Mouse (Mus musculus) stomach, postnatal 0 days (tissue): ENCODE results near the gene Zfp82. TPM values are rescaled to one million over a fixed set of nuclear protein-coding genes. Genes with fewer than 3 reads are reported as not detected.

Experiments
- ATAC-seq: fragments of 200-750 bp; cut with Nextera tagmentation; 2 replicates; pipeline ENCODE4 v1.8.0; 2017; ENCODE audit not compliant: low FRiP score, low TSS enrichment
- DNase-seq: peaks from one replicate; pipeline ENCODE4 v3.0.0-alpha.2; 2016; ENCODE audit warnings: low spot score
- H3K27ac ChIP-seq: fragments of 300-500 bp; sonication (generic); replicated peaks from 2 replicates; pipeline ENCODE4 v1.5.1; 2014; ENCODE audit warnings: mild to moderate bottlenecking, control low read depth
- H3K27me3 ChIP-seq: fragments of 300-500 bp; sonication (generic); 2 replicates; pipeline ENCODE4 v1.6.1; 2014; ENCODE audit warnings: low read length; ENCODE audit not compliant: control insufficient read depth, insufficient read depth
- H3K36me3 ChIP-seq: fragments of 300-500 bp; sonication (generic); 2 replicates; pipeline ENCODE4 v1.6.1; 2014; ENCODE audit warnings: low read length, mixed read lengths; ENCODE audit not compliant: control insufficient read depth, insufficient read depth
- H3K4me1 ChIP-seq: fragments of 300-500 bp; sonication (generic); replicated peaks from 2 replicates; pipeline ENCODE4 v1.6.1; 2014; ENCODE audit warnings: antibody characterized with exemption; ENCODE audit not compliant: control insufficient read depth, insufficient read depth
- H3K4me2 ChIP-seq: fragments of 300-500 bp; sonication (generic); replicated peaks from 2 replicates; pipeline ENCODE4 v1.6.1; 2014; ENCODE audit warnings: low read depth, mild to moderate bottlenecking, control low read depth, moderate library complexity
- H3K4me3 ChIP-seq: fragments of 300-500 bp; sonication (generic); 2 replicates; pipeline ENCODE4 v1.5.1; 2014; ENCODE audit warnings: low read depth, low read length, control low read depth
- H3K9ac ChIP-seq: fragments of 300-500 bp; sonication (generic); 2 replicates; pipeline ENCODE4 v1.6.1; 2014; ENCODE audit warnings: mild to moderate bottlenecking, low read length, control low read depth, mixed read lengths
- H3K9me3 ChIP-seq: fragments of 300-500 bp; sonication (generic); 2 replicates; pipeline ENCODE4 v1.6.1; 2016; ENCODE audit warnings: low read length; ENCODE audit not compliant: control insufficient read depth
- CTCF ChIP-seq: IDR thresholded peaks from 2 replicates; pipeline ENCODE4 v1.5.1; 2016; ENCODE audit warnings: antibody characterized with exemption, low read depth, mild to moderate bottlenecking, moderate library complexity
- EP300 ChIP-seq: optimal IDR thresholded peaks from 2 replicates; pipeline ENCODE3; 2016; ENCODE audit warnings: antibody characterized with exemption
- WGBS: fragments of 180-500 bp; shearing (Covaris S2); extraction: QIAGEN DNeasy Blood & Tissue Kit; methylation state at CpG from one replicate; pipeline ENCODE4 v1.1.7; 2014; 5-methylcytosine and 5-hydroxymethylcytosine counted together
- microRNA-seq: library from miRNA; unstranded; fragments of <30 nt; microRNA quantifications from one replicate; pipeline ENCODE4, GENCODE M21; 2016
- polyA plus RNA-seq: library from polyadenylated mRNA; unstranded; fragments of >200 nt; fragmentation: Nextera tagmentation; extraction: Ambion mirVana; gene quantifications from 2 replicates; pipeline ENCODE4 v1.2.1, GENCODE M21; 2015

Zfp82 gene
- polyA plus RNA-seq, 1 experiment from 2014 or later = 1.9 TPM

- Histone ChIP-seq H3K4me1 (no peaks in the 10 kb centered on the region), H3K9ac (no peak overlapping the region)
- TF ChIP-seq EP300 (no peak), CTCF (no peak)
Observed at GRCm38 (mm10) chr7:30009321-30010085, 63.2 kb downstream of the Zfp82 start.

GRCm38 (mm10) chr7:30008020-30008690, 64.5 kb downstream of the Zfp82 start:
- no peak overlapping the region for H3K27ac ChIP-seq
- 67% methylated on average over 6 of the region's 6 CpGs for WGBS
- H3K4me2 ChIP-seq = no peak overlapping the region
- no peak overlapping the region for H3K4me3 ChIP-seq
- no peaks in the 10 kb centered on the region for H3K4me1 ChIP-seq
- ATAC-seq = no peak
- H3K36me3 ChIP-seq = 0 out of 2 replicates have a peak, but pooled peaks cover 3% of the 10 kb centered on the region
- TF ChIP-seq CTCF = no peak
- no peak for TF ChIP-seq EP300
- H3K27me3 ChIP-seq = no peaks in the 10 kb centered on the region
- peak; percentile 11 for DNase-seq
- H3K9ac ChIP-seq = no peak overlapping the region
- no peaks in the 10 kb centered on the region for H3K9me3 ChIP-seq

More at GRCm38 (mm10) chr7:30009321-30010085, 63.2 kb downstream of the Zfp82 start:
- peak; percentile 15 for DNase-seq
- Histone ChIP-seq H3K4me2 (no peak overlapping the region), H3K36me3 (0 out of 2 replicates have a peak, but pooled peaks cover 4% of the 10 kb centered on the region), H3K27ac (no peak overlapping the region), H3K27me3 (no peaks in the 10 kb centered on the region), H3K4me3 (no peak overlapping the region), H3K9me3 (no peaks in the 10 kb centered on the region)
- no peak for ATAC-seq
- 49% methylated on average over 21 of the region's 21 CpGs for WGBS

GRCm38 (mm10) chr7:30007601-30008000, 65.1 kb downstream of the Zfp82 start:
- ATAC-seq (no peak), DNase-seq (no peak)
- Histone ChIP-seq H3K27me3 (no peaks in the 10 kb centered on the region), H3K4me3 (no peak overlapping the region), H3K4me1 (no peaks in the 10 kb centered on the region), H3K9ac (no peak overlapping the region), H3K4me2 (no peak overlapping the region), H3K9me3 (no peaks in the 10 kb centered on the region), H3K36me3 (no peaks in the 10 kb centered on the region), H3K27ac (no peak overlapping the region)
- TF ChIP-seq EP300 = no peak
- TF ChIP-seq CTCF = no peak
- 92% methylated on average over 1 of the region's 1 CpGs for whole genome bisulfite sequencing

Small RNAs within 50 kb of the gene (microRNA-seq; reads per million reads assigned to microRNA genes)
- not detected for gene Gm23368

Other genes with a start within 250 kb of the Zfp82 start
- 1.1 and 1.2 TPM in 2 replicates for gene Zfp940, start 219.2 kb downstream of the Zfp82 start, polyA plus RNA-seq
- gene Zfp420, start 212.9 kb downstream of the Zfp82 start, polyA plus RNA-seq = 2.0 and 2.4 TPM in 2 replicates
- gene Zfp27, start 166.3 kb downstream of the Zfp82 start, polyA plus RNA-seq = 2.9 and 3.4 TPM in 2 replicates
- gene Zfp383, start 164.7 kb downstream of the Zfp82 start, polyA plus RNA-seq = 2.2 and 2.3 TPM in 2 replicates
- gene Zfp74, start 118.8 kb downstream of the Zfp82 start, polyA plus RNA-seq = 2.8 and 3.1 TPM in 2 replicates
- gene Zfp568, start 88.9 kb downstream of the Zfp82 start, polyA plus RNA-seq = 3.7 and 5.3 TPM in 2 replicates
- gene Zfp14, start 21.5 kb downstream of the Zfp82 start, polyA plus RNA-seq = 1.6 and 1.8 TPM in 2 replicates
- 0.36 and 0.38 TPM in 2 replicates for gene Gm26920, start 17.5 kb upstream of the Zfp82 start, polyA plus RNA-seq
- gene Zfp566, start 17.6 kb upstream of the Zfp82 start, polyA plus RNA-seq = 3.4 and 3.8 TPM in 2 replicates
- 44.6 and 44.8 TPM in 2 replicates for gene Zfp260, start 21.9 kb upstream of the Zfp82 start, polyA plus RNA-seq
- 2.4 and 3.0 TPM in 2 replicates for gene Zfp382, start 49.0 kb upstream of the Zfp82 start, polyA plus RNA-seq
- gene Zfp146, start 96.8 kb upstream of the Zfp82 start, polyA plus RNA-seq = 4.2 and 5.4 TPM in 2 replicates
- gene Cox7a1, start 111.2 kb upstream of the Zfp82 start, polyA plus RNA-seq = 38.8 and 40.7 TPM in 2 replicates
- gene Capns1, start 125.9 kb upstream of the Zfp82 start, polyA plus RNA-seq = 94.5 and 96.8 TPM in 2 replicates
- gene Polr2i, start 159.0 kb upstream of the Zfp82 start, polyA plus RNA-seq = 98.2 and 106 TPM in 2 replicates
- 149 and 153 TPM in 2 replicates for gene Tbcb, start 159.4 kb upstream of the Zfp82 start, polyA plus RNA-seq
- not detected in 2 replicates for gene Ovol3, start 162.8 kb upstream of the Zfp82 start, polyA plus RNA-seq
- 0.38 and 0.44 TPM in 2 replicates for gene Thap8, start 207.2 kb upstream of the Zfp82 start, polyA plus RNA-seq
- gene Wdr62, start 207.5 kb upstream of the Zfp82 start, polyA plus RNA-seq = 2.4 TPM in 2 replicates
- gene Clip3, start 218.8 kb upstream of the Zfp82 start, polyA plus RNA-seq = 9.6 and 10.2 TPM in 2 replicates
- gene Alkbh6, start 235.8 kb upstream of the Zfp82 start, polyA plus RNA-seq = 55.4 and 58.8 TPM in 2 replicates
- 13.5 and 14.2 TPM in 2 replicates for gene Syne4, start 241.9 kb upstream of the Zfp82 start, polyA plus RNA-seq
- gene E130208F15Rik, start 248.8 kb upstream of the Zfp82 start, polyA plus RNA-seq = not detected in 2 replicates